Mouse (Mus musculus): ENCODE measurements around the gene Tssk3.
"Not testable (repeated sequence)": the region's sequence is repeated elsewhere in the genome, so short reads cannot be mapped to it uniquely, and the experiment has no call there.

The Tssk3 gene

GRCm38 (mm10) chr4:129500607-129501566 is 10.1 kb upstream of the Tssk3 start:
- peak; percentile 99 for DNase-seq (ENCODE audit: low spot score)

GRCm38 (mm10) chr4:129500017-129500416 is 9.2 kb upstream of the Tssk3 start:
- DNase-seq (ENCODE audit: low spot score): no peak

DNA sequence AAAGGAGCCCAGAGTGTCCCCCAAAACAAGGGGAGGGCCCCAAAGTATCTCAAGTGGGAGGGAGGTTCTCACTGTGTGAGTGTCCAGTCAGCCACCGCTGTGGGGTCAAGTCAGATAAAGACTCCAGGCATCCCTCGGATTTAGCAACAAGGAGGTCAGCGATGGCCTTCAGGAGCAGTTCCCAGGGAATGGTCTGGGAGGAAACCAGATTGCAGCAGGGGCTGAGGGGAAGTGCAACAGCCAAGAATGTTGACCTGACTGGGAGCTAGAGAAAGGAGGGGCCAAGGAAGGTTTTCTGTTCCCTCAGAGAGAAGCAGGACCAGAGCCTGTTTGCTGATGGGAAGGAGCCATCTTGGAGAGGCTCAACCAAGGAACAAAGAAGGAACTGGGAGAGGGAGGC is 8.1 kb upstream of the Tssk3 start:
- no peak for DNase-seq (ENCODE audit: low spot score)

- peak; percentile 34 for DNase-seq (ENCODE audit: low spot score)
Measured at GRCm38 (mm10) chr4:129496631-129497030, 5.8 kb upstream of the Tssk3 start.

DNA sequence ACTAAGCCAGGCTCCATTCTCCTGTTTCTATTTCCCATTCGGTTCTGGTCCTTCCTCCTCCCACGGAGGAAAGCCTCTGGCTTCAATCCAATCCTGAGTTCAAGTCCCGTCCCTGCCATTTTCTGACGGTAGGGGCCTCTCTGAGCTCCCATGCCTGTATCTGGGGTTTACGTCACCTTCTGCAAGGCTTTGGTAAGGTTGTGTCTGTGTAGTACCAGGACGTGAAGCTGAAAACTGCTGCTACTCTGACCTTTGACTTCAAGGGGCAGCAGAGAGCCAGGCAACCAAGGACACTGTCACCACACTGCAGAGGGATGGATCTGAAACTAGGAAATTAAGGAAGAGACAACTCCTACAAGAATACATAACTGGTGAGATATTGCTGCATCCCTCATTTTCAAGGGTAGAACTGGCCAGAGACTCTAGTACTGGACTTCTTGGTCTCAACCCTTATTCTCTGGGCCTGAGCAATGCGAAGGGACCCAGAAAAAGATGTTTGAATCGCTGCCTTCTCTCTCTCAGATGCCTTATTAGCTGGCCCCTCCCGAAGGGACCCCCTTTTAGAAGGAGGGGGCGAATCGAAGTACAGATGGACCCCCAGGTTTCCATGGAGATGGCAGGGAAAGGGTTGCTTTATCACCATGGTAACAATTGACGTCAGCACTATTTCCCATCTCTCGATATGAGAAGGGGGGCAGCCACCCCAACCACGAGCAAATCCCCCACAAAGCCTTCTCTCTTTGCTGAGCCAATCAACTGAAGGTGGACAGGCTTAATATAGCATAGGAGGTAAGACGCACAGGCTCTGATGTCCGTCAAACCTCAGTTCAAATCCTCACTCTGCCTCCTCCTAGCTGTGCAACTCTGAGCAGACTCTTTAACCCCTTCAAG is 5.1 kb upstream of the Tssk3 start:
- DNase-seq (ENCODE audit: low spot score): no peak

- no peak for DNase-seq (ENCODE audit: low spot score)
Measured at GRCm38 (mm10) chr4:129494681-129495080, 3.9 kb upstream of the Tssk3 start.

DNA sequence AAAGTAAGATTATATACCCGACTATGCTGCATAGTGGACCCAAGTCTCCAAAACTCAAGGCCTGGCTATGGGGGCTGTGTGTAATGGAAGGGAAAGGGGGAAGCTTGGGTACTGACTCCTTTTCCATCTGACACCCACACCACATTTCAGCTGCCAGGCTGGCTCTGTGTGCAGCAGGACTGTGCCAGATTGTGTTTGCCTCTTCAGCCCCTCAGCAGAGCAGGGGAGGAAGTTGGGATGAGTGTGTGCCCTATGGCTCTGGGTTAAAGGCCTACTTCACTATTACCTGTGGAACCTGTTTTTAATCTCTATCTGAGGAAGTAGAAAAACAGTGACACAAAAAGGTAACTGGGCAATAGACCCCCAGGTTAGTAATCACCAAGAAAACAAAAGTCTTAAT is 9.7 kb downstream of the Tssk3 start:
- no peak for DNase-seq (ENCODE audit: low spot score)

- DNase-seq (ENCODE audit: low spot score): no peak
Measured at GRCm38 (mm10) chr4:129479863-129480262, 11.0 kb downstream of the Tssk3 start.

DNA sequence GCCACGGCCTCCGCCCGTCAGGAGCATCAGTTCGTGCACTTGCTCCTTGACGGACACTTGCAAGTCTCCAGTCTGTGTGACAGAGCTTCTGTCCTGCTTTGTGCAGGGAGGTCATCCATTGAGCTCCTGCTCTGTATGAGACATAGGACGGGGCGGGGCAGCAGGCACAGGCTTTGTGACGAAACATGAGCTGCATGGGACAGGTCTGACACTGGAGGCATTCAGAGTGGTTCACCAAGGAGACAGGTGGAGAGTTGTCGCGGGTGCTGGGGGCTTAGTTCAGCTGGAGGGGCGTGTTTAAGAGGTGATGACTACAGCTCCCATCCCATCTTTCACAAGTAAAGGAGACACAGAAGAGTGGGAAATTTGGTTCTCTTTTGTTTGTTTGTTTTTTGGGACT is 14.8 kb downstream of the Tssk3 start:
- DNase-seq (ENCODE audit: low spot score): no peak

GRCm38 (mm10) chr4:129464286-129464815 is 26.5 kb downstream of the Tssk3 start:
- no peak for DNase-seq (ENCODE audit: low spot score)

DNA sequence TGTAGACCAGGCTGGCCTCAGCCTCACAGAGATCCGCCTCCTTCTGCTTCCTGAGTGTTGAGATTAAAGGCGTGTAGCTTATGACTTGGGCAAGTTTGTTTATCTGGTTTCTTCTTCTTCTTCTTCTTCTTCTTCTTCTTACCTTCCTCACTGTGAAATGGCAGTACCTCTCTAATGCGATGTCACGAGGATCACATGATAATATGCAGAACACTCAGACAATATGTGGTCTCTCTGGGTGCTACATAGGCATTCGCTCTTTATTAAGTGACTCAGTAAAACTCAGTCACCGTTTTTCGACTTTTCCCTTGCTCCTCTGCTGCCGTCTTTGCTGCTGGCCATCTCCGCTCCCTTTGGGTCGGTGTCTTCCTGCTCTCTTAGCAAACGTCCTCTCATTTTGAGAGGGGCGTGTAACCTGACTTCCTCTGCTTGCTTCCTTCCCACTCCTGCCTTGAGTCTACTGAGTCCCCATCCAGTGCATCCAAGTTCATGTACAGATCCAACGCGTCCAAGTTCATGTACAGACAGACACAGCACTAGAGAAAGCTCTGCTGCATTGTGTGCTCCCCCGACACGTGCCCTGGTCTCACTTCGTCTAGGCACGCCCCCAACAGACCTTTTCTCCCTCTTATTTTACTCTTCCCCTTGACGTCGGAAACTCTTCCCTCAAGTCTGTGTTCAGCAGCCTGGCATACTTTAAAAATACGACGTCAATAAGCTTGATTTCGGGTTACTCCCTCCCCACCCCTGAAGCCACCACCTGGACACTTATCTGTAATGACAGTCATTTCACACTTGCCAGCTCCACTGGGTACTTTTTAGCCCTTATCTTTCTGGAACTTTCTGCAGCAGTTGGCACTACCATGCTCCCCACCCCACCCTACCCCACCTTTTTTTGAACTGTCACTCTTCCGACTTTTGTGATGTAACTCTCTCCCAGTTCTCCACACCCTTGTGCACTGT is 27.4 kb downstream of the Tssk3 start:
- no peak for DNase-seq (ENCODE audit: low spot score)

DNA sequence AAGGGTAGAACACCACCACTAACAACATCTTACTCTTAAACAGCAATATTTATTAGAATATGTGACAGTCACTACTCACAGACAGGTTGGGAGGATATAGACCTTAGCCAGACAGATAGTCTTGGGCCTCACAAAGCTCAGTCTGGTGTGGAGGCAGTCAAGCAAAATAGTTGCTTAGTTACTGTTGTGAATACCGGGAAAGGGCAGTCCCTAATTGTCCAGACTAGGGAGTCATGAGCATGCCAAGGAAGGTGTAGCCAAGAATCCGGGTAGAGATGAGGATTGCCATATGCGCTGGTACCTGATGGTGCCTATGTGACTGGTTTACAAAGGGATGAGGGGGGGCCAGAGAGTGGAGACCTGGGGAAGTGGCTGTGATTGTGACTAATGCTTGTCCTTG is 28.7 kb downstream of the Tssk3 start:
- no peak for DNase-seq (ENCODE audit: low spot score)

DNA sequence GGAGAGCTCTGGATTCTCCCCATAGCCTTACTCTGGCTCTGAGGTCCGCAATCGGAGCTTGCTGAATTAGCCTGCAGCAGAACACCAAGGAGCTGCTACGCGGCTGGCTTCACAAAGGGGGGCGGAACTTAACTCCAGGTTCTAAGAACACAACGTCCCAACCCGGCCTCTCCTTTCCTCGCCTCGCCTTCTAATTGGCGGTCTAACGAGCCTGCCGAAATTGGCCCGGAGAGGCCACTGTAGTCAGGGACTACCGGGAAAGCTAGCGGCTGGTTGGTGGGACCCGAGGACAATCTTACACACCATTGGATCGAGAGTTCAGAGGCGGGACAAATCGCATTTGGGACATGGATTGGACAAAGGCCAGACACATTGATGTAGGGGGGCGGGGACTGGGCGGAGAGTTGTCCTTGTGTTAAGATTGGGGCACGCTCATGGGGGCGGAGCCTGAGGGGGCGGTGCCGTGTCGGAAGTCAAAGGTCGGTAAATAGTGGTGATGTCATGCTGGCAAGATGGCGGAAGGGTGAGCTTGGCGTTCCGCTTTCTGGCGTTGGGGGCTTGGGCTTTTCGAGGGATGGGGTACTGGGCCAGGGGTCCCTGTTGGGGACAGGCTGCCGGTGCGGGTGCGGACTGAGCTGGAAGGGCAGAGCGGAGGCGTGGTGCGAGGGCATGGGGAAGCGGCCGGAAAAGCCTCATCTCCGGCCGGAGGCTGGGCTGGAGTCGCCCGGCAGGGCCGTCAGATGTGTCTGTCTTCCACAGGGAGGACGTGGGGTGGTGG is 29.4 kb downstream of the Tssk3 start, which contains the start of gene Bsdc1:
Gene Bsdc1, plus strand, starts transcription at position 399 of the 778 bp plus-strand sequence.
- DNase-seq (ENCODE audit: low spot score): peak; percentile 100

DNA sequence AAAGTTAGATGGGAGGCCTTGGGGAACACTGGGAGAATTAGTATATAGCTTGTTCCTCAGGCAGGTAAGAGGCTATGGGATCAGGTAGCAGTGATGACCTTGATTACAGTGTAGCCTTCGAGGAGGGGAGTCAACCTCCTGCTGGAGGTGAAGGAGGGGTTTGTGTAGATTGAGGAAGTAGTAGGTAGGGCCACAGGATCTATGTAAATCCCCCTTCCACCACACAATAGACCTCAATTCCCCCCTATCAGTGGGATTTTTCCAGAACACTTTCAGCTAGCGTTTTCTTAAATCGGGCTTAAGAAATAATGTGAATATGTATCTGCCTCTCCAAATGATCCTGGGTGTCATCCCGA is 30.0 kb downstream of the Tssk3 start:
- DNase-seq (ENCODE audit: low spot score): no peak

DNA sequence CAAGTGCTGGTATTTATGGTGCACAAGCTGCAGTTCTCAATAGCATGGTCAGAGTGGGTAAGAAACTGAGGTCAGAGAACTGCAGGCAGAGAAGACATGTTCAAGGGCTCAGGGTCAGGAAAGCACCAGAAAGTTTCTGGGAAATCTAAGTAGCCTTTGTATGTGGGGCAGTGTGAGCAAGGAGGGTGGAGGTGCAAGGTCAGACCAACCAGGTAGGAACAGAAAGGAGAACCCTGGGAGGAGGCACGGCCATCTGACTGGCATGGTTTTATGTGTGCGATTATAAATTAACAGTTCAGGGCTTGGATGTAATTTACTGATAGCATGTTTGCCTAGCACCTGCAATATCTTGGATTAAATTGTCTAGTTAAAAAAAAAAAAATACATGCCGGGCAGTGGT is 31.1 kb downstream of the Tssk3 start:
- DNase-seq (ENCODE audit: low spot score): no peak

- not testable (repeated sequence) for DNase-seq (ENCODE audit: low spot score)
Measured at GRCm38 (mm10) chr4:129457311-129457710, 33.5 kb downstream of the Tssk3 start.

DNA sequence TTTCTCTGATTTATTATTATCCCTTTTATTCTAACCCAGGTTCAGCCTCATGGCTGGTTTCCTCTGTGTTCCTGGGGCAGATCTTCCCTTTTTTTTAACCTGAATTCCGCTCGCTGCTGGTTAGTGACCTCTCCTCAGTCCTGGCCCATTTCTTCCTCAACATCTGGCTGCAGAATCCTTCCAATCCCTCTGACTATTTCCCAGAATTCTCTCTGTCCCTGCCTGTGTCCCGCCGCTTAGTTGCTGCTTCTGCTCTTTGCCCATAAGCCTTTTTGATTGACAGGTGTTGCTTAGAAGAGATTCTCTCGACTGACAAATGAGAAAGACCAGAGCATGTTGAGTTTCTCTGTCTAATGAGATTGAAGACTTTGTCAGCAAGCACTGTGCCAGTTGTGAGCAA is 34.7 kb downstream of the Tssk3 start:
- DNase-seq (ENCODE audit: low spot score): no peak

DNA sequence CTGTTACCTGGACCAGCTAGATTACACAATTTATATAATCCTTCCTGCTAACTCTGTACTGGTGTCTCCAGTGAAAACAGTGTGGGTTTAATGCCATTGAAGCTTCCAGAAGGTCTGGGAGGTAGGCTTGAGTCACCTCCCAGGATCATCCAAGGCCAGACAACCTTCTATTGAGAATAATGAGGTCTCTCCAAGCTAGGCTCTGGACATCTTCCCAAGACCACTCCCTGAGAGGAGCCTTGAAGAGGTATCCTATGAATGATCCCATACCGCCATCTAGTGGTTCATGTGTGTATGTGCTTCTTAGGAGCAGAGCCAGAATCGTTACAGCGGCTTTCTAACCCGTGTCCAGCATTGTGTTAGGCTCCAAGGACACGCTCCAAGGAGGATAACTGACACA is 35.6 kb downstream of the Tssk3 start:
- peak; percentile 66 for DNase-seq (ENCODE audit: low spot score)

- DNase-seq (ENCODE audit: low spot score): no peak
Measured at GRCm38 (mm10) chr4:129451471-129452169, 39.2 kb downstream of the Tssk3 start.

DNA sequence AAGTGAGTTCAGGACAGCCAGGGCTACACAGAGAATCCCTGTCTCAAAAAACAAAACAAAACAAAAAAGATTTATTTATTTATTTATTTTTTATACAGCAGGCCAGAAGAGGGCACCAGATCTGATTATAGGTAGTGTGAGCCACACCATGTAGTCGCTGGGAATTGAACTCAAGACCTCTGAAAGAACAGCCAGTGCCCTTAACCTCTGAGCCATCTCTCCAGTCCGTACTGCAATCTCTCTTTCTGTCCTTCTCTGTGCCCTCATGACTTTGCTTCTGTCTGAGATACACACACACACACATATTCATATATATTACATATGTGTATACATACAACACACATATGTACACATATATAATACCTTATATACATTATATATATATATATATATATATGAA is 40.0 kb downstream of the Tssk3 start:
- no peak for DNase-seq (ENCODE audit: low spot score)
